In the genomic region with DNA sequence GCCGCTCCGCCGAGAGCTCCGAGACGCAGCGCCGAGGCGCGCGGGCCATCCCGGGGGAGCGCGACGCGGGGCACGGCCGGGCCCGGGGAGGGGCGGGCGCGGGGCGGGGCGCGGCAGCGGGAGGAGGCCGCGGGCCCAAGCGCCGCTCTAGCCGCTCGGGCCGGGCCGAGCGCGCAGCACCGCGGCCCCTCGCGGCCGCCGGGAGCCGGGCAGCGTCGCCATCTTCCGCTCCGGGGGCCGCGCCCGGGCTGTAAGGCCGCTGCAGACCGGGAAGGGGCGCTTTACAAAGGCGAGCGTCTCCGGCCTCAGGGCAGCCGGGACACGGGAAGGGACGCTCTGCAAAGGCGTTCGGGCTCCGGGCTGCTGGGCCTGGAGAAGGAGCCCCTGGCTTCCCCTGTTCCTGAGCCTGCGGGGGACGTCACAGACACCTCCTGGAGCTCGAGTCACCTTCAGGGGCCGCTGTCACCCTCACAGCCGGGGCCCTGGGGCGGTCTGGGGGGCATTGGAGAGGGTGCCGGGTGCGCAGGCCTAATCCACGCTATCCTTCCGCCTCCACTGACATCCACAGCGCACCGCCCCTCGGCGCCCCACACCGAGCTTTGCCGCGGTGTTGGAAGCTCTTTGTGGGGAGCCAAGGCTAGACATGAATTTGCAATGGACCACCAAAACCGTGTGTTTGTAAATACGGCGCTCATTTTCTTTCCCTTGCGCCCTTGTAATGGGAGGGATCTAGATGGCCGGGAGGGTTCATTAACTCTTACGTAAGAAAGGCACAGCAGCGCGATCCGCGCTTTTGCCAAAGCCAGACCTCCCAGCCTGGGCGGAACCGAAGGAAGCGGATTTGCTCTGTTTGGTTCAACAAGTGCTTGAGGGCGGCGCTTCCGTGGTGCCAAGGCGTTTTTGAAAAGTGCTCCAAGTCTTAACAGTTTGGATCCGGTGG, we compare ENCODE assay signal across 8 mouse cellular contexts. TPM values are rescaled to one million over a fixed set of nuclear protein-coding genes. Genes with fewer than 3 reads are reported as not detected.
DNase-seq lines count a peak whose midpoint lies in the region; ATAC-seq and TF ChIP-seq lines count a peak whose summit lies in the region.

A gene (minus strand): TSS at position 149 of the 940 bp plus-strand sequence.

- H3K4me1 ChIP-seq in hindbrain, embryonic 10.5 days (replicated peaks), result peaks cover 32% of the 10 kb centered on the region
- H3K4me1 ChIP-seq in lung, embryonic 16.5 days (replicated peaks; ENCODE audit: control insufficient read depth, insufficient read depth, low read length), result peaks cover 18% of the 10 kb centered on the region
- H3K4me1 ChIP-seq in thymus, adult 2 months (replicated peaks; ENCODE audit: control insufficient read depth, insufficient read depth, low read length), result peaks cover 12% of the 10 kb centered on the region

- no peak; the same call in 1 of the 2 replicates for TF ChIP-seq POLR2A in thymus, adult 2 months (IDR thresholded peaks at IDR 0.05; ENCODE audit: control insufficient read depth, extremely low read depth, insufficient read depth, low read length, poor library complexity)

- peaks cover 24% of the 10 kb centered on the region for H3K36me3 ChIP-seq in hindbrain, embryonic 10.5 days
- 0 out of 2 replicates have a peak, but pooled peaks cover 2% of the 10 kb centered on the region for H3K36me3 ChIP-seq in lung, embryonic 16.5 days (ENCODE audit: control insufficient read depth, insufficient read depth, low read length)
- H3K36me3 ChIP-seq in thymus, adult 2 months (ENCODE audit: control insufficient read depth, insufficient read depth, low read length), result no peaks in the 10 kb centered on the region

- H3K4me3 ChIP-seq in hindbrain, embryonic 10.5 days, result peak within 1 kb of the TSS; percentile 83
- peak within 1 kb of the TSS; percentile 80 for H3K4me3 ChIP-seq in lung, embryonic 16.5 days (ENCODE audit: low read length)
- H3K4me3 ChIP-seq in thymus, adult 2 months (ENCODE audit: control insufficient read depth, insufficient read depth, low read length), result peak within 1 kb of the TSS; percentile 69

- 2% methylated on average over 96 of the region's 96 CpGs for WGBS in hindbrain, embryonic 10.5 days
- under 1% methylated on average over 71 of the region's 96 CpGs for WGBS in lung, embryonic 16.5 days
- 10% methylated on average over 96 of the region's 96 CpGs for WGBS in thymus, adult 2 months

- peak within 1 kb of the TSS; percentile 98 for H3K27ac ChIP-seq in hindbrain, embryonic 10.5 days
- H3K27ac ChIP-seq in lung, embryonic 16.5 days (ENCODE audit: low read length), result peak within 1 kb of the TSS; percentile 100
- H3K27ac ChIP-seq in thymus, adult 2 months (ENCODE audit: control insufficient read depth, insufficient read depth, low read length), result no peak within 1 kb of the TSS

- H3K27me3 ChIP-seq in hindbrain, embryonic 10.5 days (ENCODE audit: insufficient read depth, poor library complexity, severe bottlenecking), result peaks cover 18% of the 10 kb centered on the region
- H3K27me3 ChIP-seq in lung, embryonic 16.5 days (ENCODE audit: control insufficient read depth, insufficient read depth, low read depth, low read length), result no peaks in the 10 kb centered on the region
- peaks cover 6% of the 10 kb centered on the region; the same call in 1 of the 2 replicates for H3K27me3 ChIP-seq in thymus, adult 2 months (ENCODE audit: control insufficient read depth, insufficient read depth, low read length)

- no peaks in the 10 kb centered on the region for H3K9me3 ChIP-seq in hindbrain, embryonic 10.5 days
- H3K9me3 ChIP-seq in lung, embryonic 16.5 days (ENCODE audit: control insufficient read depth, low read length), result no peaks in the 10 kb centered on the region

- peak; percentile 88 for ATAC-seq in lung, embryonic 16.5 days (ENCODE audit: low read depth)

- H3K9ac ChIP-seq in lung, embryonic 16.5 days (ENCODE audit: low read length), result peak within 1 kb of the TSS; percentile 97

- peak; percentile 94 for DNase-seq in Muller cell, postnatal 12 days (ENCODE audit: inconsistent ontology term)
- DNase-seq in cerebellum, adult 9-11 months, result peak; percentile 94
- peak; percentile 89 to 93 for DNase-seq in frontal cortex, adult 2 months (ENCODE audit: extremely low spot score in 1 of 2, low spot score in 1 of 2)
- DNase-seq in hindbrain, embryonic 10.5 days (ENCODE audit: low spot score), result peak; percentile 84
- peak; percentile 94 for DNase-seq in layer of hippocampus, adult 9-11 months
- peak; percentile 90 for DNase-seq in ovary, adult 18-20 months (ENCODE audit: low spot score)
- peak; percentile 44 for DNase-seq in thymus, adult 2 months

- H3K4me2 ChIP-seq in lung, embryonic 16.5 days (ENCODE audit: low read depth, low read length), result peak within 1 kb of the TSS; percentile 74

- TF ChIP-seq CTCF in thymus, adult 2 months (IDR thresholded peaks at IDR 0.05; ENCODE audit: borderline replicate concordance, control insufficient read depth, extremely low read depth, insufficient read depth, low read length, poor library complexity), result no peak

RNA-seq across cellular contexts. Expression of the gene that starts here (rescaled TPM):
- polyA plus RNA-seq in frontal cortex, adult 2 months (2012; rRNA removed), result 12.9 and 14.1 TPM in 2 replicates
- polyA plus RNA-seq in hindbrain, embryonic 10.5 days (2016; fragmentation: Nextera tagmentation; extraction: Ambion mirVana), result 13.6 and 15.3 TPM in 2 replicates
- polyA plus RNA-seq in lung, embryonic 16.5 days (2015; fragmentation: Nextera tagmentation; extraction: Ambion mirVana), result 11.7 and 12.6 TPM in 2 replicates
- 6.3 and 6.4 TPM in 2 replicates for polyA plus RNA-seq in thymus, adult 2 months (2012; rRNA removed)

Comparison
In these comparisons a context has a peak if more than half of its experiments do, and no peak if none do; other contexts are left out.
1. DNase-seq: peak in every context shown above with its lines; median percentile 94 in Muller cell, postnatal 12 days; 94 in cerebellum, adult 9-11 months; 94 in layer of hippocampus, adult 9-11 months; 91 in frontal cortex, adult 2 months; 90 in ovary, adult 18-20 months; 84 in hindbrain, embryonic 10.5 days; 44 in thymus, adult 2 months.